Mouse (Mus musculus): ENCODE results near the gene Rnf144b. TPM values are rescaled to one million over a fixed set of nuclear protein-coding genes. Genes with fewer than 3 reads are reported as not detected.

Gene Rnf144b
- polyA plus RNA-seq, 1 experiment from 2014 or later = 1.6 TPM

GRCm38 (mm10) chr13:47111185-47111584 lies 11.3 kb upstream of the Rnf144b start:
- Histone ChIP-seq H3K9me3 (replicated peaks; ENCODE audit: control insufficient read depth, low read length) (no peaks in the 10 kb centered on the region), H3K4me1 (ENCODE audit: control insufficient read depth, insufficient read depth, low read length) (peaks cover 15% of the 10 kb centered on the region), H3K36me3 (ENCODE audit: control insufficient read depth, insufficient read depth, low read length) (no peaks in the 10 kb centered on the region), H3K9ac (ENCODE audit: low read depth, low read length) (no peak overlapping the region), H3K27me3 (ENCODE audit: control insufficient read depth, insufficient read depth, low read length) (no peaks in the 10 kb centered on the region), H3K4me2 (no peak overlapping the region), H3K27ac (ENCODE audit: low read depth, low read length) (no peak overlapping the region), H3K4me3 (ENCODE audit: low read depth, low read length) (no peak overlapping the region)
- WGBS (ENCODE audit: insufficient replicate concordance) = 74% methylated on average over 3 of the region's 3 CpGs
- no peak for ATAC-seq (replicated peaks; ENCODE audit: insufficient number of reproducible peaks, low FRiP score, low TSS enrichment)

- WGBS (ENCODE audit: insufficient replicate concordance) = 82% methylated on average over 3 of the region's 3 CpGs
- Histone ChIP-seq H3K9ac (ENCODE audit: low read depth, low read length) (no peak overlapping the region), H3K27ac (ENCODE audit: low read depth, low read length) (no peak overlapping the region), H3K4me2 (no peak overlapping the region), H3K4me3 (ENCODE audit: low read depth, low read length) (no peak overlapping the region), H3K27me3 (ENCODE audit: control insufficient read depth, insufficient read depth, low read length) (no peaks in the 10 kb centered on the region), H3K9me3 (replicated peaks; ENCODE audit: control insufficient read depth, low read length) (no peaks in the 10 kb centered on the region), H3K36me3 (ENCODE audit: control insufficient read depth, insufficient read depth, low read length) (no peaks in the 10 kb centered on the region), H3K4me1 (ENCODE audit: control insufficient read depth, insufficient read depth, low read length) (peaks cover 15% of the 10 kb centered on the region)
- ATAC-seq (replicated peaks; ENCODE audit: insufficient number of reproducible peaks, low FRiP score, low TSS enrichment) = no peak
Measured at GRCm38 (mm10) chr13:47112056-47112455, 10.4 kb upstream of the Rnf144b start.

DNA sequence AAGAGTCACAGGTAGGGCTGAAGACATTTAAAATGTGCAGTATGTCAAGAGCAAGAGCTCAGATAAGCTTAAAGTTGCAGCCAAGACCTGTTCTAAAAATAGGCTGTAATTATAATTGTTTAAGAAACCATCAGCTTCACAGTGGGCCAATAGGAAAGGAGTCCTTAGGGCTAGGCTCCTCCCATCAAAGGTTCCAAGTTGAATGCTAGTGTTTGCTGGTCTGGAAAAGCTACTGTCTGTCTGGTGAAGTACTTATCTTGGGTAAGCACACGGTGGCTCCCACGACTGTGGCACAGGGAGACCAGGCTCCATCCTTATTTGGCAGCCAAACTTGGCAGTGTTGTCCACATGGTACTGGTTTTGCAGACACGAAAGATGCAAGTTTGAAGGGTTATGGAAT lies 9.5 kb upstream of the Rnf144b start:
- H3K9ac ChIP-seq (ENCODE audit: low read depth, low read length) = no peak overlapping the region
- H3K9me3 ChIP-seq (replicated peaks; ENCODE audit: control insufficient read depth, low read length) = no peaks in the 10 kb centered on the region
- H3K4me1 ChIP-seq (ENCODE audit: control insufficient read depth, insufficient read depth, low read length) = peaks cover 15% of the 10 kb centered on the region
- H3K36me3 ChIP-seq (ENCODE audit: control insufficient read depth, insufficient read depth, low read length) = no peaks in the 10 kb centered on the region
- H3K4me3 ChIP-seq (ENCODE audit: low read depth, low read length) = no peak overlapping the region
- no peak for ATAC-seq (replicated peaks; ENCODE audit: insufficient number of reproducible peaks, low FRiP score, low TSS enrichment)
- 33% methylated on average over 3 of the region's 3 CpGs for WGBS (ENCODE audit: insufficient replicate concordance)
- H3K4me2 ChIP-seq = no peak overlapping the region
- H3K27ac ChIP-seq (ENCODE audit: low read depth, low read length) = no peak overlapping the region
- no peaks in the 10 kb centered on the region for H3K27me3 ChIP-seq (ENCODE audit: control insufficient read depth, insufficient read depth, low read length)

GRCm38 (mm10) chr13:47116000-47116399 lies 6.5 kb upstream of the Rnf144b start:
- H3K9ac ChIP-seq (ENCODE audit: low read depth, low read length) = no peak overlapping the region
- H3K4me1 ChIP-seq (ENCODE audit: control insufficient read depth, insufficient read depth, low read length) = peaks cover 12% of the 10 kb centered on the region
- H3K27ac ChIP-seq (ENCODE audit: low read depth, low read length) = no peak overlapping the region
- no peaks in the 10 kb centered on the region for H3K9me3 ChIP-seq (replicated peaks; ENCODE audit: control insufficient read depth, low read length)
- no peak overlapping the region for H3K4me2 ChIP-seq
- 70% methylated on average over 3 of the region's 3 CpGs for WGBS (ENCODE audit: insufficient replicate concordance)
- no peak overlapping the region for H3K4me3 ChIP-seq (ENCODE audit: low read depth, low read length)
- no peaks in the 10 kb centered on the region for H3K36me3 ChIP-seq (ENCODE audit: control insufficient read depth, insufficient read depth, low read length)
- no peaks in the 10 kb centered on the region for H3K27me3 ChIP-seq (ENCODE audit: control insufficient read depth, insufficient read depth, low read length)
- ATAC-seq (replicated peaks; ENCODE audit: insufficient number of reproducible peaks, low FRiP score, low TSS enrichment) = no peak

GRCm38 (mm10) chr13:47121333-47121889 lies 1.0 kb upstream of the Rnf144b start:
- H3K36me3 ChIP-seq (ENCODE audit: control insufficient read depth, insufficient read depth, low read length) = no peaks in the 10 kb centered on the region
- peak overlapping the region; percentile 49; the same call in 1 of the 2 replicates for H3K4me3 ChIP-seq (ENCODE audit: low read depth, low read length)
- no peak for ATAC-seq (replicated peaks; ENCODE audit: insufficient number of reproducible peaks, low FRiP score, low TSS enrichment)
- H3K4me2 ChIP-seq = peak overlapping the region; percentile 87
- 43% methylated on average over 12 of the region's 12 CpGs for WGBS (ENCODE audit: insufficient replicate concordance)
- no peak overlapping the region for H3K27ac ChIP-seq (ENCODE audit: low read depth, low read length)
- peaks cover 7% of the 10 kb centered on the region; the same call in 1 of the 2 replicates for H3K27me3 ChIP-seq (ENCODE audit: control insufficient read depth, insufficient read depth, low read length)
- no peaks in the 10 kb centered on the region for H3K9me3 ChIP-seq (replicated peaks; ENCODE audit: control insufficient read depth, low read length)
- H3K4me1 ChIP-seq (ENCODE audit: control insufficient read depth, insufficient read depth, low read length) = peaks cover 15% of the 10 kb centered on the region
- no peak overlapping the region for H3K9ac ChIP-seq (ENCODE audit: low read depth, low read length)

GRCm38 (mm10) chr13:47124449-47124848 lies 2.0 kb downstream of the Rnf144b start:
- Histone ChIP-seq H3K9me3 (replicated peaks; ENCODE audit: control insufficient read depth, low read length) (no peaks in the 10 kb centered on the region), H3K4me3 (ENCODE audit: low read depth, low read length) (no peak overlapping the region), H3K4me1 (ENCODE audit: control insufficient read depth, insufficient read depth, low read length) (peaks cover 18% of the 10 kb centered on the region), H3K27me3 (ENCODE audit: control insufficient read depth, insufficient read depth, low read length) (peaks cover 7% of the 10 kb centered on the region; the same call in 1 of the 2 replicates), H3K36me3 (ENCODE audit: control insufficient read depth, insufficient read depth, low read length) (no peaks in the 10 kb centered on the region), H3K4me2 (no peak overlapping the region), H3K9ac (ENCODE audit: low read depth, low read length) (no peak overlapping the region), H3K27ac (ENCODE audit: low read depth, low read length) (no peak overlapping the region)
- no peak for ATAC-seq (replicated peaks; ENCODE audit: insufficient number of reproducible peaks, low FRiP score, low TSS enrichment)
- WGBS (ENCODE audit: insufficient replicate concordance) = 32% methylated on average over 3 of the region's 3 CpGs

- H3K9ac ChIP-seq (ENCODE audit: low read depth, low read length) = no peak overlapping the region
- no peaks in the 10 kb centered on the region for H3K36me3 ChIP-seq (ENCODE audit: control insufficient read depth, insufficient read depth, low read length)
- H3K4me1 ChIP-seq (ENCODE audit: control insufficient read depth, insufficient read depth, low read length) = peaks cover 21% of the 10 kb centered on the region
- no peak overlapping the region for H3K27ac ChIP-seq (ENCODE audit: low read depth, low read length)
- no peaks in the 10 kb centered on the region for H3K9me3 ChIP-seq (replicated peaks; ENCODE audit: control insufficient read depth, low read length)
- H3K4me2 ChIP-seq = no peak overlapping the region
- H3K4me3 ChIP-seq (ENCODE audit: low read depth, low read length) = no peak overlapping the region
- 71% methylated on average over 6 of the region's 6 CpGs for WGBS (ENCODE audit: insufficient replicate concordance)
- H3K27me3 ChIP-seq (ENCODE audit: control insufficient read depth, insufficient read depth, low read length) = peaks cover 7% of the 10 kb centered on the region; the same call in 1 of the 2 replicates
- no peak for ATAC-seq (replicated peaks; ENCODE audit: insufficient number of reproducible peaks, low FRiP score, low TSS enrichment)
Measured at GRCm38 (mm10) chr13:47124986-47125385, 2.5 kb downstream of the Rnf144b start.

DNA sequence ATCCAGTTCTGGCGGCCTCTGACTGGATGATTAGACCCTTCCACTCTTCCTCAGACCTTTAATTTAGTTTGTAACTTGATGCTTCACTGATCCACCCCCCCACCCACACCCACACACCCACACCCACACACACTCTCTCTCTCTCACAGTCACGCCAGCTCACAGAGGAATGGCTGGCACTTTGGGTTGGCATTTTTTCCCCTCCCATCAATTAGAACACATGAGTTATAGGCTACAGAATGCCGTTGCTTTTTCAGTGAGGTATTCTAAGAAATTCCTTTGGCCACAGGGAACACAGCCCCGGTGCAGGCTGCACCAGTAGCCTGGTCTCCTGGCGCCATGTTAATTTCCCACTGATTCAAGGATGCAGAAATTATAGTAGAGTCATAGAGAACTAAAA lies 3.1 kb downstream of the Rnf144b start:
- 79% methylated on average over 5 of the region's 5 CpGs for WGBS (ENCODE audit: insufficient replicate concordance)
- H3K27me3 ChIP-seq (ENCODE audit: control insufficient read depth, insufficient read depth, low read length) = peaks cover 7% of the 10 kb centered on the region; the same call in 1 of the 2 replicates
- no peak overlapping the region for H3K4me3 ChIP-seq (ENCODE audit: low read depth, low read length)
- H3K4me2 ChIP-seq = no peak overlapping the region
- ATAC-seq (replicated peaks; ENCODE audit: insufficient number of reproducible peaks, low FRiP score, low TSS enrichment) = no peak
- peaks cover 21% of the 10 kb centered on the region for H3K4me1 ChIP-seq (ENCODE audit: control insufficient read depth, insufficient read depth, low read length)
- no peaks in the 10 kb centered on the region for H3K36me3 ChIP-seq (ENCODE audit: control insufficient read depth, insufficient read depth, low read length)
- H3K9me3 ChIP-seq (replicated peaks; ENCODE audit: control insufficient read depth, low read length) = no peaks in the 10 kb centered on the region
- H3K27ac ChIP-seq (ENCODE audit: low read depth, low read length) = no peak overlapping the region
- H3K9ac ChIP-seq (ENCODE audit: low read depth, low read length) = no peak overlapping the region

- no peaks in the 10 kb centered on the region for H3K36me3 ChIP-seq (ENCODE audit: control insufficient read depth, insufficient read depth, low read length)
- no peaks in the 10 kb centered on the region for H3K27me3 ChIP-seq (ENCODE audit: control insufficient read depth, insufficient read depth, low read length)
- H3K4me2 ChIP-seq = peak overlapping the region; percentile 17; the same call in 1 of the 2 replicates
- H3K4me3 ChIP-seq (ENCODE audit: low read depth, low read length) = no peak overlapping the region
- WGBS (ENCODE audit: insufficient replicate concordance) = 41% methylated on average over 4 of the region's 4 CpGs
- no peak for ATAC-seq (replicated peaks; ENCODE audit: insufficient number of reproducible peaks, low FRiP score, low TSS enrichment)
- H3K9me3 ChIP-seq (replicated peaks; ENCODE audit: control insufficient read depth, low read length) = no peaks in the 10 kb centered on the region
- H3K27ac ChIP-seq (ENCODE audit: low read depth, low read length) = peak overlapping the region; percentile 70
- no peak overlapping the region for H3K9ac ChIP-seq (ENCODE audit: low read depth, low read length)
- H3K4me1 ChIP-seq (ENCODE audit: control insufficient read depth, insufficient read depth, low read length) = peaks cover 15% of the 10 kb centered on the region
Measured at GRCm38 (mm10) chr13:47129090-47129489, 6.6 kb downstream of the Rnf144b start.

All from heart, embryonic 11.5 days (tissue).